Mouse (Mus musculus): Measurements from ENCODE around the gene Desi1. TPM values are rescaled to one million over a fixed set of nuclear protein-coding genes. Genes with fewer than 3 reads are reported as not detected.

The Desi1 gene
- 18.6 TPM for total RNA-seq (2023)

GRCm38 (mm10) chr15:82033762-82034161 lies at the start of gene Desi1:
Gene Desi1 (minus strand): TSS chr15:82033862.

GRCm38 (mm10) chr15:82069898-82070297 lies 36.2 kb upstream of the Desi1 start, which contains the start of gene Mei1:
Gene Mei1 (plus strand): TSS chr15:82069996.

GRCm38 (mm10) chr15:82058719-82059201 lies 25.1 kb upstream of the Desi1 start, which contains the start of gene 4930407I10Rik:
Gene 4930407I10Rik (plus strand): TSS chr15:82059151.

GRCm38 (mm10) chr15:82047080-82047883 lies 13.6 kb upstream of the Desi1 start, which contains the start of gene Snu13:
Gene Snu13 (minus strand): TSS chr15:82047598.

GRCm38 (mm10) chr15:81987646-81988045 lies 46.0 kb downstream of the Desi1 start, which contains the start of gene Xrcc6:
Gene Xrcc6 (plus strand): TSS chr15:81987835.

GRCm38 (mm10) chr15:81980321-81980720 lies 53.3 kb downstream of the Desi1 start, which contains the start of gene 1700029P11Rik:
Gene 1700029P11Rik (plus strand): TSS chr15:81980540.

GRCm38 (mm10) chr15:81960171-81961077 lies 73.2 kb downstream of the Desi1 start, which contains the start of gene Pmm1:
Gene Pmm1 (minus strand): TSS chr15:81960930.

Other genes with a start within 250 kb of the Desi1 start
- gene Tef, start 231.4 kb downstream of the Desi1 start, total RNA-seq (2023) = 25.6 TPM
- 108 TPM for gene Tob2, start 175.1 kb downstream of the Desi1 start, total RNA-seq (2023)
- gene Phf5a, start 162.0 kb downstream of the Desi1 start, total RNA-seq (2023) = 51.6 TPM
- gene Aco2, start 161.6 kb downstream of the Desi1 start, total RNA-seq (2023) = 156 TPM
- 11.5 TPM for gene Polr3h, start 107.6 kb downstream of the Desi1 start, total RNA-seq (2023)
- gene Csdc2, start 97.1 kb downstream of the Desi1 start, total RNA-seq (2023) = not detected
- gene Pmm1, start 72.9 kb downstream of the Desi1 start, total RNA-seq (2023) = 13.0 TPM
- gene 1700029P11Rik, start 53.3 kb downstream of the Desi1 start, total RNA-seq (2023) = not detected
- gene Xrcc6, start 46.0 kb downstream of the Desi1 start, total RNA-seq (2023) = 21.7 TPM
- gene Snu13, start 13.7 kb upstream of the Desi1 start, total RNA-seq (2023) = 79.1 TPM
- not detected for gene 4930407I10Rik, start 25.3 kb upstream of the Desi1 start, total RNA-seq (2023)
- not detected for gene Mei1, start 36.1 kb upstream of the Desi1 start, total RNA-seq (2023)
- gene Ccdc134, start 94.1 kb upstream of the Desi1 start, total RNA-seq (2023) = 33.6 TPM
- 239 TPM for gene Srebf2, start 113.3 kb upstream of the Desi1 start, total RNA-seq (2023)
- gene Shisa8, start 179.0 kb upstream of the Desi1 start, total RNA-seq (2023) = 0.29 TPM
- gene Tnfrsf13c, start 190.5 kb upstream of the Desi1 start, total RNA-seq (2023) = 18.9 TPM
- gene Cenpm, start 210.9 kb upstream of the Desi1 start, total RNA-seq (2023) = 1.7 TPM
- gene 1500009C09Rik, start 218.5 kb upstream of the Desi1 start, total RNA-seq (2023) = not detected
- not detected for gene Sept3, start 241.0 kb upstream of the Desi1 start, total RNA-seq (2023)

Measured in CD4-positive naive resting alpha-beta T cell, adult 76 days (primary cell).